Mouse (Mus musculus): ENCODE measurements at regions not wholly inside any gene's neighbourhood (a gene's known extent, or its start where the extent isn't known, plus 50 kb on each side); places are given as distances from the start of the nearest gene placed in this dataset.

DNA sequence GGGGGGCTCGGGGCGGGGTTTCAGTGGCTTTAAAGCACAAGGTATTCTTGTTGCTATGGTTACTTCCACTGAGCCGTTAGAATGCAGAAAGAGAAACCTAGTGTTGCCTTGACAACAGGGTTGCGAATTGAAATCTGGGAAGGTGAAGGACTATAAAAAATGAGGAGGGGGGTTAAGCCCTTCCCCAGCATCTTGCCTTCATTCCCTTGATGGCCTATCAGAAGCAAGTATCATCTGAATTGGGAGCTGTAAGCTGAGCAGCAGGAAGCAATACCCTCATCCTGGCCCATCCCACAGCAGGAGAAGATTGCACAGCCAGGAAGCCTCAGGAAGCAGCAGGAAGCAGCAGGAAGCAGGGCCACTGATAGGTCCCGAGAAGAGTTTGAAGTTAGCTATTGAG, 78.5 kb upstream of the Zfp831 start:
- no peak for TF ChIP-seq CTCF (IDR thresholded peaks at IDR 0.05; ENCODE audit: low read depth, low read length)
- no peak for TF ChIP-seq POLR2A (IDR thresholded peaks at IDR 0.05; ENCODE audit: extremely low read depth, insufficient read depth, low read length)
